Mouse (Mus musculus) embryonic facial prominence, embryonic 13.5 days (tissue): Measurements from ENCODE around the gene Aatk. TPM values are rescaled to one million over a fixed set of nuclear protein-coding genes. Genes with fewer than 3 reads are reported as not detected.
A peak's percentile ranks its signal among the peaks of the same experiment; 100 is the strongest.

ENCODE experiments used
- ATAC-seq: fragments of 200-750 bp; cut with Nextera tagmentation; 2 replicates; pipeline ENCODE4 v1.8.0; 2017; ENCODE audit warnings: low read depth; ENCODE audit not compliant: insufficient number of reproducible peaks, insufficient read depth, low FRiP score, low TSS enrichment
- H3K27ac ChIP-seq: fragments of 300-500 bp; sonication (generic); 2 replicates; pipeline ENCODE4 v1.5.1; 2015; ENCODE audit warnings: moderate library complexity, mild to moderate bottlenecking, inconsistent platforms
- H3K27me3 ChIP-seq: fragments of 300-500 bp; sonication (generic); 2 replicates; pipeline ENCODE4 v1.6.1; 2015; ENCODE audit warnings: mild to moderate bottlenecking, inconsistent platforms
- H3K36me3 ChIP-seq: fragments of 300-500 bp; sonication (generic); 2 replicates; pipeline ENCODE4 v1.6.1; 2015; ENCODE audit warnings: mild to moderate bottlenecking, inconsistent platforms
- H3K4me1 ChIP-seq: fragments of 300-500 bp; sonication (generic); 2 replicates; pipeline ENCODE4 v1.6.1; 2015; ENCODE audit warnings: inconsistent platforms
- H3K4me2 ChIP-seq: fragments of 300-500 bp; sonication (generic); 2 replicates; pipeline ENCODE4 v1.6.1; 2015; ENCODE audit warnings: moderate library complexity, mild to moderate bottlenecking, inconsistent platforms
- H3K4me3 ChIP-seq: fragments of 300-500 bp; sonication (generic); 2 replicates; pipeline ENCODE4 v1.5.1; 2015; ENCODE audit warnings: mild to moderate bottlenecking, inconsistent platforms
- H3K9ac ChIP-seq: fragments of 300-500 bp; sonication (generic); 2 replicates; pipeline ENCODE4 v1.6.1; 2015; ENCODE audit warnings: mild to moderate bottlenecking, inconsistent platforms
- H3K9me3 ChIP-seq: fragments of 300-500 bp; sonication (generic); 2 replicates; pipeline ENCODE4 v1.6.1; 2016; ENCODE audit warnings: inconsistent platforms
- WGBS: fragments of 180-500 bp; shearing (Covaris S2); methylation state at CpG from one replicate; pipeline ENCODE4 v1.1.7; 2015; ENCODE audit warnings: mixed read lengths; 5-methylcytosine and 5-hydroxymethylcytosine counted together
- microRNA counts: library from miRNA; unstranded; fragments of <30 nt; microRNA quantifications from one replicate; lab custom pipeline; 2016
- microRNA-seq: library from miRNA; unstranded; fragments of <30 nt; microRNA quantifications from one replicate; pipeline ENCODE4, GENCODE M21; 2016
- polyA plus RNA-seq: library from polyadenylated mRNA; unstranded; fragments of >200 nt; fragmentation: Nextera tagmentation; extraction: Ambion mirVana; gene quantifications from 2 replicates; pipeline ENCODE4 v1.2.1, GENCODE M21; 2015

The Aatk gene
- polyA plus RNA-seq, 1 experiment from 2014 or later = 3.7 TPM

DNA sequence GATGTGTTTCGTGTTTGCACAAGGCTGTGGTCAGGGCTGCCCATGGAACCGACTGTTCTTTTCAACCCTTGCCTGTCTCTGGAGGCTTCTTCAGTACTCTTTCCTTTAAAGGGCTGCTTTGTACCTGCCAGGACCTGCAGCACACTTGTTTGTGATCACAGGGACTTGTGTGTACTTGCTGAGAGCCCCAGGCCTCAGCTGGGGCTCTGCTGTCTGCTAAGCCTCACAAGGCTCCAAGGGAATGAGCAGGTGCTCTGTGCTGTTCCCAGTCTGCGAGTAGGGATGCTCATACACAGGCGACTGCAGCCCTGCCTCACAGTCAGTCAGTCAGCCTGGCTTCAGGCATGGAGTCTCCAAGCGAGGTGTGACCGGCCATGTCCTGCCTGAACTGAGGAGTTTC, 80.7 kb downstream of the Aatk start:
- 61% methylated on average over 6 of the region's 6 CpGs for WGBS

GRCm38 (mm10) chr11:119965053-119965452, 81.9 kb downstream of the Aatk start:
- Histone ChIP-seq H3K4me1 (0 out of 2 replicates have a peak, but pooled peaks cover 2% of the 10 kb centered on the region), H3K9ac (no peak overlapping the region), H3K27ac (no peak overlapping the region), H3K4me3 (no peak overlapping the region), H3K36me3 (peaks cover 26% of the 10 kb centered on the region; the same call in 1 of the 2 replicates), H3K4me2 (no peak overlapping the region), H3K27me3 (no peaks in the 10 kb centered on the region), H3K9me3 (no peaks in the 10 kb centered on the region)
- WGBS = 20% methylated on average over 9 of the region's 9 CpGs
- ATAC-seq = no peak

More for the DNA sequence above, 80.7 kb downstream of the Aatk start:
- Histone ChIP-seq H3K9me3 (no peaks in the 10 kb centered on the region), H3K36me3 (peaks cover 21% of the 10 kb centered on the region; the same call in 1 of the 2 replicates), H3K9ac (no peak overlapping the region), H3K4me2 (no peak overlapping the region), H3K4me1 (0 out of 2 replicates have a peak, but pooled peaks cover 2% of the 10 kb centered on the region), H3K27me3 (no peaks in the 10 kb centered on the region), H3K27ac (0 out of 2 replicates have a peak overlapping the region, but pooled peaks have one; percentile 28), H3K4me3 (no peak overlapping the region)
- ATAC-seq = no peak

DNA sequence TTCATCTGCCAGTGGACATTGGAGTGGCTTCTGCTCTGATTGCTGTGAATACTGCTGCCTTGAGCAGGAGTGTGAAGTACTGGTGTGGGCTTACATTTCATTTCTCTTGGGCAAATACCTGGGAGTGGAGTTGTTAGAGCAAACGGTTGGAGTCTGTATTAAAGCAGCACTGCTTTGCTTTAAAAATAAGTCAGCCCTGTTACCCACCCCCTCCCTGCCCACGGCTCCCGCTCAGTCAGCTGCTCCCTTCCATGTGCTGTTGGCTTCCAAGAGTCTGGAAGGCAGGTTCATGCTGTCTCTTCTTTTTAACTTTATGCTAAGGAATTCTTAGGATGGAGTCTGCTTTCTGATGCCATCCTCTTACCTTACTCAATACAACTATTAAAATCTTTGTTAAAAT, 85.5 kb downstream of the Aatk start:
- Histone ChIP-seq H3K27ac (no peak overlapping the region), H3K27me3 (no peaks in the 10 kb centered on the region), H3K9me3 (no peaks in the 10 kb centered on the region), H3K36me3 (peaks cover 25% of the 10 kb centered on the region; the same call in 1 of the 2 replicates), H3K4me3 (no peak overlapping the region), H3K9ac (no peak overlapping the region), H3K4me2 (no peak overlapping the region), H3K4me1 (peaks cover 7% of the 10 kb centered on the region)
- ATAC-seq = no peak
- WGBS = 74% methylated on average over 3 of the region's 3 CpGs

GRCm38 (mm10) chr11:119960671-119961070, 86.3 kb downstream of the Aatk start:
- WGBS = 86% methylated on average over 6 of the region's 6 CpGs
- peaks cover 16% of the 10 kb centered on the region for H3K4me1 ChIP-seq
- H3K27ac ChIP-seq = no peak overlapping the region
- H3K4me3 ChIP-seq = no peak overlapping the region
- no peak overlapping the region for H3K9ac ChIP-seq
- no peaks in the 10 kb centered on the region for H3K27me3 ChIP-seq
- peaks cover 23% of the 10 kb centered on the region; the same call in 1 of the 2 replicates for H3K36me3 ChIP-seq
- H3K4me2 ChIP-seq = no peak overlapping the region
- ATAC-seq = no peak
- no peaks in the 10 kb centered on the region for H3K9me3 ChIP-seq

- no peak overlapping the region for H3K27ac ChIP-seq
- H3K9ac ChIP-seq = no peak overlapping the region
- H3K36me3 ChIP-seq = 0 out of 2 replicates have a peak, but pooled peaks cover 14% of the 10 kb centered on the region
- H3K27me3 ChIP-seq = no peaks in the 10 kb centered on the region
- ATAC-seq = no peak
- H3K4me3 ChIP-seq = no peak overlapping the region
- H3K9me3 ChIP-seq = no peaks in the 10 kb centered on the region
- H3K4me2 ChIP-seq = no peak overlapping the region
- H3K4me1 ChIP-seq = peaks cover 24% of the 10 kb centered on the region
- WGBS = 77% methylated on average over 4 of the region's 4 CpGs
Measured at GRCm38 (mm10) chr11:119959714-119960113, 87.3 kb downstream of the Aatk start.

DNA sequence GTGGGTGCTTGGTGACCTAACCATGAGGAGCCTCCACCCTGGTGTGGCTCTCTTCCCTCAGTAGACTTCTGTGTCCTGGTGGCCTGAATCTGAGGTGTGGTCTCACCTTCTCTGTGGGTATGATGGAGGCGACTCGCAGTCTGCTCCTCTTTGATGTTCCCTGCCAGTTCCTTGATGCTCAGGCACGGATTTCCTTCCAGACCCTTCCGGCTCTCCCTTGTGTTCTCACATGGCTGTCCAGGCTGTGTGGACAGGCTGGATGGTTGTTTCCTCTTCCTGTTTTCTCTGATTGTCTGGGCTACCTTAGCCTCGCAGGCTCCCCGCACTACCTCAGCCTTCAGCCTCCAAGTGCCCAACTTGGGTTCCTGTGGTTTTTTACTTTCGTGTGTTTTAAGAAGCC, 88.1 kb downstream of the Aatk start:
- Histone ChIP-seq H3K9me3 (no peaks in the 10 kb centered on the region), H3K4me3 (no peak overlapping the region), H3K36me3 (0 out of 2 replicates have a peak, but pooled peaks cover 14% of the 10 kb centered on the region), H3K27ac (no peak overlapping the region), H3K9ac (no peak overlapping the region), H3K4me2 (no peak overlapping the region), H3K27me3 (no peaks in the 10 kb centered on the region), H3K4me1 (peaks cover 26% of the 10 kb centered on the region)
- WGBS = 83% methylated on average over 7 of the region's 7 CpGs
- ATAC-seq = no peak

MicroRNA genes within 50 kb of the gene (microRNA counts, 519-probe panel; counts per million panel counts)
- microRNA mmu-miR-338-3p (lab: Ali Mortazavi, UCI) (3,136 counts per million, percentile 72 among the panel's probes with 10 or more counts), microRNA mmu-miR-338-5p (lab: Ali Mortazavi, UCI) (1,922 counts per million, percentile 50 among the panel's probes with 10 or more counts)

Small RNA genes within 50 kb of the gene (microRNA-seq; reads per million reads assigned to microRNA genes)
- gene Gm25948 = not detected
- not detected for gene Mir3065
- not detected for gene Mir338

Other genes with a start within 250 kb of the Aatk start
- gene Chmp6, start 133.7 kb downstream of the Aatk start, polyA plus RNA-seq = 103 and 104 TPM in 2 replicates
- 17.5 and 20.0 TPM in 2 replicates for gene Baiap2, start 104.4 kb downstream of the Aatk start, polyA plus RNA-seq
- gene Cep131, start 39.7 kb upstream of the Aatk start, polyA plus RNA-seq = 30.3 and 31.3 TPM in 2 replicates
- gene Tepsin, start 51.6 kb upstream of the Aatk start, polyA plus RNA-seq = 19.5 and 20.5 TPM in 2 replicates
- gene Ndufaf8, start 51.8 kb upstream of the Aatk start, polyA plus RNA-seq = 76.5 and 79.2 TPM in 2 replicates
- gene Slc38a10, start 104.2 kb upstream of the Aatk start, polyA plus RNA-seq = 92.9 and 94.5 TPM in 2 replicates
- gene Bahcc1, start 185.8 kb upstream of the Aatk start, polyA plus RNA-seq = 13.1 and 13.9 TPM in 2 replicates